9 mouse cellular contexts compared by ENCODE assay signal in the genomic region with DNA sequence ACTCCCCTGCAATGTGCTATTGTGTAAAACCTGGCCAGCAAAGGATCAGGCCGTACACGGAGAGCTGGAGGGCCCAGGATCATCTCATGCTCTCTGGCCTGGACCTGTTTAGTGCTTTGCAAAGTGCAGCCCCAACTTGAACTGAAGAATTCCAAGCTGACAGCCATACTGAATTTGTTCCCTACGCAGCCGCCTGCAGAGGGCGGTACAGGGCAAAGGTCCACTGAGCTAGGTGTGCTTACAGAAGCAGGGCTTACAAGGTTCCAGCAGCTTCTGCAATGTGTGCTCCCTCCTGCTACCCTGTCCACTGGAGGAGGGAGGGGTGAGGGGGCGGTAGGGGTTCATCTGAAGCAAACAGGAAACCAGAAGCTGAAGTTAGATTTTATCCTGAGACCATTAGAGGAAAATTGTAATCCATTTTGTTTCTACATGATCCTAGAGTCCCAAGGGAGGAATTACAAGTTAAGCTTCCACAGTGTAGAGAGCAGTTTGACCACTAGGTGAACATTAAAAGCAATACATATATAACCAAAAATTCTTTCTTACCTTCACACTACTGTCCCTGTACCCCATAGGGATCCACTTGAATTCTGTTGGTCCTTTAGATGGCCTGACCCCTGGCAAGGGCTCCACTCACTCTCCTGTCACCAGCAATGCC. TPM values are rescaled to one million over a fixed set of nuclear protein-coding genes. Genes with fewer than 3 reads are reported as not detected.
DNase-seq lines count a peak whose midpoint lies in the region; ATAC-seq lines count a peak whose summit lies in the region.
"Not testable (repeated sequence)": the region's sequence is repeated elsewhere in the genome, so short reads cannot be mapped to it uniquely, and the experiment has no call there.
"Had no signal": no experiment of that assay in that cellular context is flagged by ENCODE, and none has a peak within 500 bp of the region (broad histone marks: within the 10 kb centered on the region; RNA-seq: fewer than 3 reads in every experiment).

No protein-coding gene starts in this region.

- H3K36me3 ChIP-seq in midbrain, embryonic 11.5 days (ENCODE audit: control insufficient read depth, insufficient read depth, low read length) = not testable (repeated sequence)

- not testable (repeated sequence) for H3K4me3 ChIP-seq in midbrain, embryonic 11.5 days (ENCODE audit: low read depth, low read length)

- intact Hi-C loops in left cerebral cortex, postnatal 36 days (cut with DNase I) = loop anchor here (1.0 kb wide), 1 partner anchor 107 kb away; no protein-coding TSS in a partner anchor

- not testable (repeated sequence) for H3K4me2 ChIP-seq in midbrain, embryonic 11.5 days

- not testable (repeated sequence) for H3K9me3 ChIP-seq in midbrain, embryonic 11.5 days (ENCODE audit: control insufficient read depth, low read length)

- WGBS in midbrain, embryonic 11.5 days = 14% methylated on average over 6 of the region's 6 CpGs

- H3K27ac ChIP-seq in midbrain, embryonic 11.5 days (ENCODE audit: low read depth, low read length) = not testable (repeated sequence)

- ATAC-seq in midbrain, embryonic 11.5 days (ENCODE audit: low FRiP score) = not testable (repeated sequence)

- peak; percentile 62 for DNase-seq in adrenal gland, adult 2 months
- peak; percentile 70 for DNase-seq in embryo, embryonic 10 days (ENCODE audit: low spot score)
- peak; percentile 30 to 56 for DNase-seq in gastrocnemius, postnatal 4 days (ENCODE audit: low spot score in 2 of 2)
- DNase-seq in kidney, adult 11 months = peak; percentile 53
- DNase-seq in left cerebral cortex, postnatal 36 days (ENCODE audit: low spot score in 2 of 2) = peak; percentile 16 to 25
- DNase-seq in midbrain, embryonic 11.5 days (ENCODE audit: low spot score, missing footprints) = peak; percentile 93
- DNase-seq in spleen, postnatal 36 days (ENCODE audit: low spot score in 2 of 2) = peak; percentile 10 to 29

- H3K4me1 ChIP-seq in midbrain, embryonic 11.5 days (ENCODE audit: control insufficient read depth, insufficient read depth, low read length) = not testable (repeated sequence)

- not testable (repeated sequence) for H3K9ac ChIP-seq in midbrain, embryonic 11.5 days (ENCODE audit: low read length)

- not testable (repeated sequence) for H3K27me3 ChIP-seq in midbrain, embryonic 11.5 days (ENCODE audit: control insufficient read depth, insufficient read depth, low read length)

RNA-seq across cellular contexts. Expression of gene Apol7c, which starts 9.8 kb away (rescaled TPM):
- under 1 TPM in 1 of 2 experiments, not detected in 1; 0.14 TPM for total RNA-seq in adrenal gland, adult 2 months (2021)
- polyA plus RNA-seq in adrenal gland, adult 2 months (2012; rRNA removed) = 0.07 TPM in 1 of 2 replicates, not detected in the other
- total RNA-seq in gastrocnemius, postnatal 4 days (2021) = not detected
- total RNA-seq in left cerebral cortex, postnatal 36 days (2021) = not detected
- not detected in 2 replicates for polyA plus RNA-seq in midbrain, embryonic 11.5 days (2014; fragmentation: Nextera tagmentation; extraction: Ambion mirVana)
- total RNA-seq: left cerebral cortex, postnatal 25 days had no signal

RNA-seq across cellular contexts. Expression of gene Apol11a, which starts 15.2 kb away (rescaled TPM):
- not detected for total RNA-seq in adrenal gland, adult 2 months (2021)
- not detected in 2 replicates for polyA plus RNA-seq in adrenal gland, adult 2 months (2012; rRNA removed)
- not detected for total RNA-seq in gastrocnemius, postnatal 4 days (2021)
- not detected for total RNA-seq in left cerebral cortex, postnatal 36 days (2021)
- polyA plus RNA-seq in midbrain, embryonic 11.5 days (2014; fragmentation: Nextera tagmentation; extraction: Ambion mirVana) = not detected in 2 replicates
- total RNA-seq: left cerebral cortex, postnatal 25 days had no signal
- polyA plus RNA-seq: gonadal fat pad, adult 2 months had no signal

RNA-seq across cellular contexts. Expression of gene 1700025B11Rik, which starts 38.4 kb away (rescaled TPM):
- not detected for total RNA-seq in adrenal gland, adult 2 months (2021)
- polyA plus RNA-seq in adrenal gland, adult 2 months (2012; rRNA removed) = not detected in 2 replicates
- not detected for total RNA-seq in gastrocnemius, postnatal 4 days (2021)
- not detected for total RNA-seq in left cerebral cortex, postnatal 36 days (2021)
- not detected in 2 replicates for polyA plus RNA-seq in midbrain, embryonic 11.5 days (2014; fragmentation: Nextera tagmentation; extraction: Ambion mirVana)
- total RNA-seq: left cerebral cortex, postnatal 25 days had no signal

RNA-seq across cellular contexts. Expression of gene Apol10a, which starts 46.5 kb away (rescaled TPM):
- total RNA-seq in adrenal gland, adult 2 months (2021) = not detected
- polyA plus RNA-seq in adrenal gland, adult 2 months (2012; rRNA removed) = not detected in 2 replicates
- not detected for total RNA-seq in gastrocnemius, postnatal 4 days (2021)
- not detected for total RNA-seq in left cerebral cortex, postnatal 36 days (2021)
- not detected in 2 replicates for polyA plus RNA-seq in midbrain, embryonic 11.5 days (2014; fragmentation: Nextera tagmentation; extraction: Ambion mirVana)
- total RNA-seq: left cerebral cortex, postnatal 25 days had no signal
- polyA plus RNA-seq: gonadal fat pad, adult 2 months had no signal

Comparison
In these comparisons a context has a peak if more than half of its experiments do, and no peak if none do; other contexts are left out.
1. DNase-seq: peak in every context shown above with its lines; median percentile 93 in midbrain, embryonic 11.5 days; 70 in embryo, embryonic 10 days; 62 in adrenal gland, adult 2 months; 53 in kidney, adult 11 months; 43 in gastrocnemius, postnatal 4 days; 20 in left cerebral cortex, postnatal 36 days; 20 in spleen, postnatal 36 days.